Mouse (Mus musculus): ENCODE results near the gene Itch. TPM values are rescaled to one million over a fixed set of nuclear protein-coding genes. Genes with fewer than 3 reads are reported as not detected.

The Itch gene
- total and polyA plus RNA-seq, 3 experiments = 15.2 to 53.6 (median 18.1) TPM

GRCm38 (mm10) chr2:155248206-155248605, 114.9 kb downstream of the Itch start:
- no peak overlapping the region for H3K4me3 ChIP-seq (ENCODE audit: control insufficient read depth in 1 of 2, insufficient read depth in 1 of 2, low read depth in 2 of 2, low read length in 2 of 2)
- no peak overlapping the region for H3K27ac ChIP-seq (ENCODE audit: control insufficient read depth, low read depth, low read length)
- H3K4me1 ChIP-seq (ENCODE audit: control insufficient read depth in 1 of 2, insufficient read depth in 2 of 2, low read length in 2 of 2) = no peaks in the 10 kb centered on the region
- TF ChIP-seq ZC3H11A (IDR thresholded peaks at IDR 0.05; ENCODE audit: low read depth, low read length) (no peak), GABPA (IDR thresholded peaks at IDR 0.05; ENCODE audit: low read depth, low read length) (no peak), USF2 (IDR thresholded peaks at IDR 0.05; ENCODE audit: borderline replicate concordance in 1 of 2, insufficient read depth in 1 of 2, low read depth in 1 of 2, low read length in 2 of 2) (no peak), TAL1 (IDR thresholded peaks at IDR 0.05; ENCODE audit: low read length) (no peak)
- no peaks in the 10 kb centered on the region for H3K9me3 ChIP-seq (replicated peaks; ENCODE audit: insufficient read depth, low read length)
- no peaks in the 10 kb centered on the region for H3K79me2 ChIP-seq (ENCODE audit: control insufficient read depth, insufficient read depth, low read length, poor library complexity)
- no peak for DNase-seq (ENCODE audit: low read depth, low spot score)
- no peak overlapping the region for H3K9ac ChIP-seq (ENCODE audit: control insufficient read depth, low read depth, low read length, poor library complexity, severe bottlenecking)
- H3K27me3 ChIP-seq (ENCODE audit: control insufficient read depth in 1 of 2, insufficient read depth in 2 of 2, low read length in 2 of 2) = no peaks in the 10 kb centered on the region; a peak in 1 of 4 replicates
- peaks cover 0 to 7% of the 10 kb centered on the region in 2 experiments; a peak in 2 of 4 replicates for H3K36me3 ChIP-seq (ENCODE audit: control insufficient read depth in 1 of 2, insufficient read depth in 2 of 2, low read length in 2 of 2)

- TF ChIP-seq CHD2 (IDR thresholded peaks at IDR 0.05; ENCODE audit: low read length) (no peak), RAD21 (IDR thresholded peaks at IDR 0.05; ENCODE audit: low read depth, low read length) (peak; percentile 14), CTCF (IDR thresholded peaks at IDR 0.05 in 2 of 3, conservative IDR thresholded peaks at IDR 0.05 in 1 of 3; ENCODE audit: control insufficient read depth in 1 of 3, insufficient read depth in 1 of 3, low read depth in 2 of 3, low read length in 3 of 3, poor library complexity in 1 of 3, severe bottlenecking in 1 of 3) (peak in 2 of 3 experiments; percentile 31 to 47; a peak in 3 of 6 replicates), SMC3 (IDR thresholded peaks at IDR 0.05; ENCODE audit: low read depth, low read length) (peak; percentile 36; the same call in 1 of the 2 replicates)
- peak; percentile 25 for DNase-seq (ENCODE audit: low read depth, low spot score)
- H3K4me1 ChIP-seq (ENCODE audit: control insufficient read depth in 1 of 2, insufficient read depth in 2 of 2, low read length in 2 of 2) = no peaks in the 10 kb centered on the region
- no peaks in the 10 kb centered on the region; a peak in 1 of 4 replicates for H3K27me3 ChIP-seq (ENCODE audit: control insufficient read depth in 1 of 2, insufficient read depth in 2 of 2, low read length in 2 of 2)
- H3K9ac ChIP-seq (ENCODE audit: control insufficient read depth, low read depth, low read length, poor library complexity, severe bottlenecking) = no peak overlapping the region
- peaks cover 0 to 7% of the 10 kb centered on the region in 2 experiments; a peak in 2 of 4 replicates for H3K36me3 ChIP-seq (ENCODE audit: control insufficient read depth in 1 of 2, insufficient read depth in 2 of 2, low read length in 2 of 2)
- H3K27ac ChIP-seq (ENCODE audit: control insufficient read depth, low read depth, low read length) = no peak overlapping the region
- no peaks in the 10 kb centered on the region for H3K9me3 ChIP-seq (replicated peaks; ENCODE audit: insufficient read depth, low read length)
- H3K79me2 ChIP-seq (ENCODE audit: control insufficient read depth, insufficient read depth, low read length, poor library complexity) = no peaks in the 10 kb centered on the region
- H3K4me3 ChIP-seq (ENCODE audit: control insufficient read depth in 1 of 2, insufficient read depth in 1 of 2, low read depth in 2 of 2, low read length in 2 of 2) = no peak overlapping the region
Measured at GRCm38 (mm10) chr2:155248718-155249117, 115.4 kb downstream of the Itch start.

GRCm38 (mm10) chr2:155249588-155249987, 116.3 kb downstream of the Itch start:
- H3K36me3 ChIP-seq (ENCODE audit: control insufficient read depth in 1 of 2, insufficient read depth in 2 of 2, low read length in 2 of 2) = no peaks in the 10 kb centered on the region; a peak in 1 of 4 replicates
- H3K9me3 ChIP-seq (replicated peaks; ENCODE audit: insufficient read depth, low read length) = no peaks in the 10 kb centered on the region
- no peaks in the 10 kb centered on the region; a peak in 1 of 4 replicates for H3K27me3 ChIP-seq (ENCODE audit: control insufficient read depth in 1 of 2, insufficient read depth in 2 of 2, low read length in 2 of 2)

More at GRCm38 (mm10) chr2:155249588-155249987, 116.3 kb downstream of the Itch start:
- Histone ChIP-seq H3K27ac (ENCODE audit: control insufficient read depth, low read depth, low read length) (no peak overlapping the region), H3K79me2 (ENCODE audit: control insufficient read depth, insufficient read depth, low read length, poor library complexity) (no peaks in the 10 kb centered on the region), H3K4me3 (ENCODE audit: control insufficient read depth in 1 of 2, insufficient read depth in 1 of 2, low read depth in 2 of 2, low read length in 2 of 2) (no peak overlapping the region), H3K9ac (ENCODE audit: control insufficient read depth, low read depth, low read length, poor library complexity, severe bottlenecking) (no peak overlapping the region), H3K4me1 (ENCODE audit: control insufficient read depth in 1 of 2, insufficient read depth in 2 of 2, low read length in 2 of 2) (no peaks in the 10 kb centered on the region)
- DNase-seq (ENCODE audit: low read depth, low spot score) = no peak
- no peak for TF ChIP-seq SIN3A (IDR thresholded peaks at IDR 0.05; ENCODE audit: low read length)
- TF ChIP-seq CHD2 (IDR thresholded peaks at IDR 0.05; ENCODE audit: low read length) = no peak
- TF ChIP-seq E2F4 (IDR thresholded peaks at IDR 0.05; ENCODE audit: borderline replicate concordance, low read depth, low read length) = no peak
- no peak for TF ChIP-seq ZNF384 (IDR thresholded peaks at IDR 0.05; ENCODE audit: low read depth, low read length)
- no peak for TF ChIP-seq MYC (IDR thresholded peaks at IDR 0.05; ENCODE audit: low read depth, low read length)
- TF ChIP-seq HCFC1 (IDR thresholded peaks at IDR 0.05; ENCODE audit: low read depth, low read length) = peak; percentile 67
